Mouse (Mus musculus) hindbrain, embryonic 12.5 days (tissue): Measurements from ENCODE around the gene Idh1. TPM values are rescaled to one million over a fixed set of nuclear protein-coding genes. Genes with fewer than 3 reads are reported as not detected.
A peak's percentile ranks its signal among the peaks of the same experiment; 100 is the strongest.
"Not testable (repeated sequence)": the region's sequence is repeated elsewhere in the genome, so short reads cannot be mapped to it uniquely, and the experiment has no call there.

Experiments used
- ATAC-seq: fragments of 200-750 bp; cut with Nextera tagmentation; 2 replicates; pipeline ENCODE4 v1.8.0; 2017; ENCODE audit warnings: moderate TSS enrichment; ENCODE audit not compliant: low FRiP score
- H3K27ac ChIP-seq: fragments of 300-500 bp; sonication (generic); 2 replicates; pipeline ENCODE4 v1.5.1; 2016; ENCODE audit warnings: mild to moderate bottlenecking
- H3K27me3 ChIP-seq: fragments of 300-500 bp; sonication (generic); 2 replicates; pipeline ENCODE4 v1.6.1; 2016; ENCODE audit warnings: mild to moderate bottlenecking
- H3K36me3 ChIP-seq: fragments of 300-500 bp; sonication (generic); 2 replicates; pipeline ENCODE4 v1.6.1; 2016; ENCODE audit warnings: mild to moderate bottlenecking
- H3K4me1 ChIP-seq: fragments of 300-500 bp; sonication (generic); 2 replicates; pipeline ENCODE4 v1.6.1; 2016
- H3K4me2 ChIP-seq: fragments of 300-500 bp; sonication (generic); replicated peaks from 2 replicates; pipeline ENCODE4 v1.6.1; 2016; ENCODE audit warnings: mild to moderate bottlenecking
- H3K4me3 ChIP-seq: fragments of 300-500 bp; sonication (generic); 2 replicates; pipeline ENCODE4 v1.5.1; 2016; ENCODE audit warnings: mild to moderate bottlenecking
- H3K9ac ChIP-seq: fragments of 300-500 bp; sonication (generic); 2 replicates; pipeline ENCODE4 v1.6.1; 2016; ENCODE audit warnings: mild to moderate bottlenecking, moderate library complexity
- H3K9me3 ChIP-seq: fragments of 300-500 bp; sonication (generic); replicated peaks from 2 replicates; pipeline ENCODE4 v1.6.1; 2016; ENCODE audit warnings: mild to moderate bottlenecking
- WGBS: fragments of 180-500 bp; shearing (Covaris S2); methylation state at CpG from one replicate; pipeline ENCODE4 v1.1.7; 2016; 5-methylcytosine and 5-hydroxymethylcytosine counted together
- polyA plus RNA-seq: library from polyadenylated mRNA; unstranded; fragments of >200 nt; fragmentation: Nextera tagmentation; extraction: Ambion mirVana; gene quantifications from 2 replicates; pipeline ENCODE4 v1.2.1, GENCODE M21; 2016

Gene Idh1
- polyA plus RNA-seq, result 383 and 401 TPM in 2 replicates

GRCm38 (mm10) chr1:65186287-65187073 lies at the start of gene Idh1, which contains the start of gene Pikfyve:
TSS of gene Idh1 (minus strand) at chr1:65186500.
TSS of gene Pikfyve (plus strand) at chr1:65186683.
- peaks cover 17% of the 10 kb centered on the region for H3K4me1 ChIP-seq
- H3K4me3 ChIP-seq, result peak within 1 kb of the TSS; percentile 90
- peak; percentile 100 for ATAC-seq
- no peaks in the 10 kb centered on the region for H3K27me3 ChIP-seq
- peak within 1 kb of the TSS; percentile 78 for H3K4me2 ChIP-seq
- peak within 1 kb of the TSS; percentile 90 for H3K27ac ChIP-seq
- H3K36me3 ChIP-seq, result no peaks in the 10 kb centered on the region
- H3K9ac ChIP-seq, result peak within 1 kb of the TSS; percentile 94
- no peaks in the 10 kb centered on the region for H3K9me3 ChIP-seq
- under 1% methylated on average over 63 of the region's 71 CpGs for WGBS

- Histone ChIP-seq H3K4me1 (no peaks in the 10 kb centered on the region), H3K9ac (no peak overlapping the region), H3K27me3 (no peaks in the 10 kb centered on the region), H3K9me3 (no peaks in the 10 kb centered on the region), H3K4me3 (no peak overlapping the region), H3K4me2 (no peak overlapping the region), H3K27ac (no peak overlapping the region), H3K36me3 (peaks cover 20% of the 10 kb centered on the region)
- 89% methylated on average over 1 of the region's 1 CpGs for WGBS
- ATAC-seq, result no peak
Observed at GRCm38 (mm10) chr1:65230566-65230965, 44.3 kb upstream of the Idh1 start.

DNA sequence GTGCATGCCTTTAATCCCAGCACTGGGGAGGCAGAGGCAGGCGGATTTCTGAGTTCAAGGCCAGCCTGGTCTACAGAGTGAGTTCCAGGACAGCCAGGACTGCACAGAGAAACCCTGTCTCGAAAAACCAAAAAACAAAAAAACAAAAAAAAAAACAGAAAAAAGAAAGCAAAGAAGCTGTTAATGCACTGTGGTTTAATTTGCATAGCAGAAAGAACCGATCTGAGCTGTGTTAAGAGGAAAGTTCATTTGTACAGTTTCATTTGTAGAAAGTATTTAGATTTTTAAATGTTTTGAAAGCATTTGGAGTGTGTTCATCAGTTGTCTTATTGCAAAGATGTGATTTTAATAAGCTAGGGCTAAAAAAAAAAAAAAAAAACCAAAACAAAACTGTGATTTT lies 43.5 kb upstream of the Idh1 start:
- 86% methylated on average over 3 of the region's 3 CpGs for WGBS
- not testable (repeated sequence) for H3K4me1 ChIP-seq, H3K27me3 ChIP-seq, H3K4me3 ChIP-seq, H3K9ac ChIP-seq, H3K27ac ChIP-seq, H3K9me3 ChIP-seq, H3K4me2 ChIP-seq, ATAC-seq
- peaks cover 12% of the 10 kb centered on the region for H3K36me3 ChIP-seq

GRCm38 (mm10) chr1:65227681-65228080 lies 41.4 kb upstream of the Idh1 start:
- Histone ChIP-seq H3K9ac (no peak overlapping the region), H3K4me3 (no peak overlapping the region), H3K36me3 (peaks cover 12% of the 10 kb centered on the region), H3K9me3 (no peaks in the 10 kb centered on the region), H3K4me1 (no peaks in the 10 kb centered on the region), H3K27ac (no peak overlapping the region), H3K27me3 (no peaks in the 10 kb centered on the region), H3K4me2 (no peak overlapping the region)
- WGBS, result 97% methylated on average over 2 of the region's 2 CpGs
- ATAC-seq, result no peak

DNA sequence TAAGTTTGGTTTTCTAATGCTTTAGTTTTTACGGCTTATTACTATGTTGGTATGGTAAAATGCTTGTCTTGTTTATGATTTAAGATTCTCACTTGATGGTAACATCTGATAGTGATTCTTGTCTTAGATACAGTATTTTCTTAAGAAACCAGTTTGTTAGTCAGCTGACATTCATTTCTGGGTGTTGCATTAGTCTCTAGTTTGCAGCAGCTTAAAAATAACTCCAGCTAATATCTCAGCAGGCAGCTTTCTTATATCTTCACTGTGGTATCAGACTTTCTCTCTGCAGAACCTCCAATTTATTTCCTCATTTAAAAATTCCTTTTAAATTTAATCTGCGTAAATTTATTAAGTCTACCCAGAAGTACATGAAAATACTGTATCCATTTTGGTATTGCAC lies 37.4 kb upstream of the Idh1 start:
- H3K27ac ChIP-seq, result no peak overlapping the region
- no peak overlapping the region for H3K4me2 ChIP-seq
- H3K36me3 ChIP-seq, result peaks cover 25% of the 10 kb centered on the region
- H3K27me3 ChIP-seq, result no peaks in the 10 kb centered on the region
- H3K4me1 ChIP-seq, result no peaks in the 10 kb centered on the region
- WGBS, result 99% methylated on average over 2 of the region's 2 CpGs
- no peak for ATAC-seq
- H3K4me3 ChIP-seq, result no peak overlapping the region
- H3K9me3 ChIP-seq, result no peaks in the 10 kb centered on the region
- no peak overlapping the region for H3K9ac ChIP-seq

- Histone ChIP-seq H3K9ac (no peak overlapping the region), H3K27me3 (no peaks in the 10 kb centered on the region), H3K4me1 (no peaks in the 10 kb centered on the region), H3K36me3 (peaks cover 25% of the 10 kb centered on the region), H3K27ac (no peak overlapping the region), H3K4me2 (no peak overlapping the region), H3K9me3 (no peaks in the 10 kb centered on the region), H3K4me3 (no peak overlapping the region)
- WGBS, result 96% methylated on average over 1 of the region's 1 CpGs
- no peak for ATAC-seq
Observed at GRCm38 (mm10) chr1:65217972-65218371, 31.7 kb upstream of the Idh1 start.

DNA sequence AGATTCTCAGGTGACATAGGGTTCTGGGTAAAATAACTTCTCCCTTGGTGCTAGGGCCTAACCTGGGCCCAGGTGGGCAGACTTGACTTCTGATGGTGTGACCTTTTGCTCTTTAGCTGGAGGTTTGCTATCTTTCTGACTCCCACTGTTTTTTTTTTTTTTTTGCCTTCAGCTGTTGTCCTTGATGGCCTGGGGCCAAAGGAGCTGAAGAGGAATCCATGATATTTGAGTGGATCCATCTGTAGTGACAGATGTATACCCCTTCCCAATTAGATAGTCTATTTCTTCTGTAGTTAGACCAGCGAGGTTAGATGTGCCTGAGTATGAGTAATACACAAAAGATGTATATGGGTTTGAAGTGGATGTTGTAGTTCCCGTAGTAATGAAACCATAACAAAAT lies 31.3 kb upstream of the Idh1 start:
- H3K4me3 ChIP-seq, result no peak overlapping the region
- peaks cover 25% of the 10 kb centered on the region for H3K36me3 ChIP-seq
- 98% methylated on average over 2 of the region's 2 CpGs for WGBS
- no peak overlapping the region for H3K27ac ChIP-seq
- no peaks in the 10 kb centered on the region for H3K4me1 ChIP-seq
- H3K9me3 ChIP-seq, result no peaks in the 10 kb centered on the region
- no peak overlapping the region for H3K4me2 ChIP-seq
- no peak for ATAC-seq
- H3K27me3 ChIP-seq, result no peaks in the 10 kb centered on the region
- H3K9ac ChIP-seq, result no peak overlapping the region

- H3K36me3 ChIP-seq, result peaks cover 37% of the 10 kb centered on the region
Observed at GRCm38 (mm10) chr1:65213214-65213613, 26.9 kb upstream of the Idh1 start.

GRCm38 (mm10) chr1:65204299-65204698 lies 18.0 kb upstream of the Idh1 start:
- Histone ChIP-seq H3K27me3 (no peaks in the 10 kb centered on the region), H3K36me3 (peaks cover 47% of the 10 kb centered on the region), H3K4me2 (no peak overlapping the region), H3K4me1 (no peaks in the 10 kb centered on the region), H3K27ac (no peak overlapping the region), H3K9me3 (no peaks in the 10 kb centered on the region), H3K4me3 (no peak overlapping the region), H3K9ac (no peak overlapping the region)
- 98% methylated on average over 1 of the region's 1 CpGs for whole genome bisulfite sequencing
- ATAC-seq, result no peak

More at GRCm38 (mm10) chr1:65213214-65213613, 26.9 kb upstream of the Idh1 start:
- H3K4me1 ChIP-seq, result no peaks in the 10 kb centered on the region
- WGBS, result 39% methylated on average over 2 of the region's 2 CpGs
- no peak overlapping the region for H3K4me3 ChIP-seq
- no peaks in the 10 kb centered on the region for H3K27me3 ChIP-seq
- H3K27ac ChIP-seq, result no peak overlapping the region
- peaks cover 8% of the 10 kb centered on the region for H3K9me3 ChIP-seq
- H3K9ac ChIP-seq, result no peak overlapping the region
- H3K4me2 ChIP-seq, result no peak overlapping the region
- no peak for ATAC-seq

DNA sequence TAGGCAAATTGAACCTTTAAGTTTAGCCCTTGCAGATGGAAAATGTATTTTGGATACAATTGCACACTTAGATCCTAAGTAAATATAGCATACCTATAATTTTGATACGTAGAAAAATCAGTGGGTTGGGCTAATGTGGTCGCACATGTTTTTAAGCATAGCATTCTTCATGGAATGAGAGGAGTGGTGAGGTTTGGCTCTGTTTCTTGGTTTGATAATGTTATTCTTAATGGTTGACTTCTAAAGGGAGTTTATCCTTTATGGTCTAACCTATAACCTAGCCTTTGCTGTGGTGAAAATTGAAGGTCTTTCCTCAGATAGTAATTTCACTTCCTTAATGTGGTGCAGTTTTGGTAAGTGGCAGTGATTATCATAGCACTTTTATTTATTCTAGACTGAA lies 12.6 kb upstream of the Idh1 start:
- H3K4me2 ChIP-seq, result no peak overlapping the region
- H3K36me3 ChIP-seq, result peaks cover 20% of the 10 kb centered on the region; the same call in 1 of the 2 replicates
- H3K27ac ChIP-seq, result no peak overlapping the region
- no peaks in the 10 kb centered on the region for H3K9me3 ChIP-seq
- H3K9ac ChIP-seq, result no peak overlapping the region
- H3K4me1 ChIP-seq, result no peaks in the 10 kb centered on the region
- no peak overlapping the region for H3K4me3 ChIP-seq
- 93% methylated on average over 2 of the region's 2 CpGs for WGBS
- H3K27me3 ChIP-seq, result no peaks in the 10 kb centered on the region
- no peak for ATAC-seq

- H3K4me3 ChIP-seq, result no peak overlapping the region
- no peaks in the 10 kb centered on the region for H3K27me3 ChIP-seq
- 91% methylated on average over 2 of the region's 2 CpGs for WGBS
- no peaks in the 10 kb centered on the region for H3K9me3 ChIP-seq
- peaks cover 20% of the 10 kb centered on the region; the same call in 1 of the 2 replicates for H3K36me3 ChIP-seq
- H3K27ac ChIP-seq, result no peak overlapping the region
- no peaks in the 10 kb centered on the region for H3K4me1 ChIP-seq
- H3K9ac ChIP-seq, result no peak overlapping the region
- H3K4me2 ChIP-seq, result no peak overlapping the region
- ATAC-seq, result no peak
Observed at GRCm38 (mm10) chr1:65198425-65198824, 12.1 kb upstream of the Idh1 start.

DNA sequence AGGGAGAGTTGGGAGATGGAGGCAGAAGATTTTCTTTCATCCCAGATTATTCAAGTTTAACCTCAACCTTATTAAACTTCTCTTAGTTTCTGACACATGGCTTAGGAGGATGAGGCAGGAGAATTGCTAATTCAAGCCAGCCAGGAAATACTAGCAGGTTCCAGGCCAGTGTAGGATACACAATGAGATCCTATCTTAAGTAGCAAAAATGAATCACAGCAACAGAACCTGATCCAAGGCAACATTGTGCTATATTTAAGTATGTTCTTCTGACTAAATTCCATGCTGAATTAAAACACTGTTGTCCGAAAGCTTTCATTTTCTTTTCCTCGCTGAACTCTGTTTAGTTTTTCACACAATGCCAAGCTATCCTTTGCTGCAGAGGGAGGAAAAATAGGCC lies 6.9 kb upstream of the Idh1 start:
- Histone ChIP-seq H3K27ac (no peak overlapping the region), H3K27me3 (no peaks in the 10 kb centered on the region), H3K4me1 (peaks cover 4% of the 10 kb centered on the region; the same call in 1 of the 2 replicates), H3K9ac (no peak overlapping the region), H3K4me2 (no peak overlapping the region), H3K36me3 (peaks cover 26% of the 10 kb centered on the region), H3K9me3 (no peaks in the 10 kb centered on the region), H3K4me3 (no peak overlapping the region)
- WGBS, result 95% methylated on average over 2 of the region's 2 CpGs
- ATAC-seq, result no peak

GRCm38 (mm10) chr1:65190172-65190571 lies 3.9 kb upstream of the Idh1 start:
- no peak overlapping the region for H3K4me3 ChIP-seq
- no peak overlapping the region for H3K4me2 ChIP-seq
- H3K9me3 ChIP-seq, result no peaks in the 10 kb centered on the region
- H3K27ac ChIP-seq, result no peak overlapping the region
- ATAC-seq, result no peak
- no peaks in the 10 kb centered on the region for H3K27me3 ChIP-seq
- H3K36me3 ChIP-seq, result peaks cover 14% of the 10 kb centered on the region
- H3K4me1 ChIP-seq, result peaks cover 17% of the 10 kb centered on the region
- H3K9ac ChIP-seq, result no peak overlapping the region
- 84% methylated on average over 4 of the region's 4 CpGs for WGBS
